Mouse (Mus musculus) liver, postnatal 0 days (tissue): ENCODE measurements around the gene En1.

Experiments
- CTCF ChIP-seq: sonication (generic); IDR thresholded peaks from 2 replicates; pipeline ENCODE4 v1.5.1; 2016; ENCODE audit warnings: antibody characterized with exemption, low read depth
- EP300 ChIP-seq: IDR thresholded peaks from 2 replicates; pipeline ENCODE4 v1.6.1; 2016; ENCODE audit warnings: antibody characterized with exemption, low read depth, mild to moderate bottlenecking

DNA sequence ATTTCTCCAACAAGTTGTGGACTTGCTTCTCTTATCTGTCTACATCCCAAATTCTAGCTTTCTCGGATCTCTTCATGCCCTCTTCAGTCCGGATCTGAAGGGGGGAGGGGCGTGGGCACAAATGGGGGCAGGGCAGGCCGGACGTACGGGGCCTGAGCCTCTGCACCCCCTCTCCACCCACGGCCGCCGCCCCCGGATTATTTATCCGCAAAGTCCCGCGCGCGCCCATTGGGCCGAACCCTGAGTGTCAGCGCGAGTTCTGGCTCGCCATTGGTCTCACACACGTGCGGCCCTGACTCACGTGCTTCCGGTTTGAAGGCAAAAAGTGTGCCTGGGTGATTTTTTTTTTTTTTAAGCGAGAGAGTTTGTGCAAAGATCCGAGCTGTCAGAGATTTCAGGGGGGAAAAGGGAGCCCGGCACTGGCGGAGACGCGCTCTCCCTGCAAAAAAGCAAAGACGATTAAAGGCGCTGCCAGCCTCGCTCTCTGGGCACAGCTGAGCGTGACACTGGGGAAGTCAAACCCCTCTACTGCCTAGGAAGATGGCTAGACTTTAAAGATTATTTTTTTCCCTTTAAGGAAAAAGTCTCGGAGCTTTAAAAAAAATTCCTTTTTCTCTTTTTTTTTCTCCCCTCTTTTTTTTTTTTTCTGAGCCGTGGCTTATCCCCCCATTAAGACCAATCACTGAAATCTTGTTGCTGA, at the start of gene En1:
- TF ChIP-seq EP300 (no peak), CTCF (no peak)
